Mouse (Mus musculus) brain, embryonic 14.5 days (tissue): ENCODE results near the gene Rdh8.

Experiments used
- CTCF ChIP-seq: fragments of 200-500 bp; IDR thresholded peaks from 2 replicates; pipeline ENCODE4 v1.5.1; 2012; ENCODE audit warnings: inconsistent platforms, mild to moderate bottlenecking, moderate library complexity, borderline replicate concordance; ENCODE audit not compliant: insufficient read depth, insufficient read length; ENCODE audit errors: extremely low read depth
- POLR2A ChIP-seq: fragments of 200-500 bp; IDR thresholded peaks from 2 replicates; pipeline ENCODE4 v1.6.1; 2012; ENCODE audit warnings: mild to moderate bottlenecking, inconsistent platforms, borderline replicate concordance; ENCODE audit not compliant: poor library complexity, insufficient read depth, insufficient read length, severe bottlenecking; ENCODE audit errors: extremely low read depth

DNA sequence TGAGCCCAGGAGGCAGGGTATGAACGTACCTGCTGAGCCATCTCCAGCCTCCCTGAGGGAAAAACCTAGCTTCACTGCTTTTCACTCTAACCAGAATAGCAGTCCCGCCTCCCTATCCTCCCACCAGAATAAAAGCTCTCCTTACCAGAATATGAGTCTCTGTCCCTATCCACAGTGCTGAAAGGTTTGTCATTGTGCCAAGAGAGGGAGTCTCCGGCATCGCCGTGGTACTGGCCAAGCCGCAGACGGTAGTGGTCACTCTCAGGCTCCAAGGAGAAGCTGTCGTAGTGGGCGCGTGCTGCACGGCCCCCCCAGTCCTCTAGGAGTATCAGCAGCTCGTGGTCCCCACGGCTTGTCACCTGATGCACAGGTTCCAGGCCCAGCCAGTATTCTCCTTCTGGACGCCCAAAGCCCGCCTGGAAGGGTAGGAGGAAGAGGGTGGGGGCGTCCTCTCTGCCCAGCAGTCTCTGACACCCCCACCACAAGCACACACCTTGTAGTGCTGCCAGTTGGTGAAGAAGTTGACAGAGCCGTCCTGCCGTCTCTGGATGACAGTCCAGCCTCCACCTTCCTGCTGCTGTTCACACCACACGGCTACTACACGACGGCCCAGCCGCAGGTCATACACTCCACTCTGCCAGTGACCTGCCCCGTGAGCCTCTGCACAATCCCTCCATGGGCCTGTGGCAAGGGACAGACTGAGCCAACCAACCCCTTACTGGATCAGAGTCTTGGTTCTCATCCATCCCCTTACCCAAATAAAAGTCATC lies 56.9 kb downstream of the Rdh8 start:
- TF ChIP-seq CTCF (no peak), POLR2A (no peak)
